Mouse (Mus musculus) intestine, embryonic 15.5 days (tissue): ENCODE measurements around the gene Pelo. TPM values are rescaled to one million over a fixed set of nuclear protein-coding genes. Genes with fewer than 3 reads are reported as not detected.

Experiments
- ATAC-seq: fragments of 200-750 bp; cut with Nextera tagmentation; 2 replicates; pipeline ENCODE4 v1.8.0; 2017; ENCODE audit warnings: moderate TSS enrichment, moderate library complexity
- H3K27ac ChIP-seq: fragments of 300-500 bp; sonication (generic); 2 replicates; pipeline ENCODE4 v1.5.1; 2015; ENCODE audit warnings: mild to moderate bottlenecking, inconsistent platforms
- H3K27me3 ChIP-seq: fragments of 300-500 bp; sonication (generic); replicated peaks from 2 replicates; pipeline ENCODE4 v1.6.1; 2015; ENCODE audit warnings: inconsistent platforms
- H3K36me3 ChIP-seq: fragments of 300-500 bp; sonication (generic); 2 replicates; pipeline ENCODE4 v1.6.1; 2015; ENCODE audit warnings: inconsistent platforms
- H3K4me1 ChIP-seq: fragments of 300-500 bp; sonication (generic); replicated peaks from 2 replicates; pipeline ENCODE4 v1.6.1; 2015; ENCODE audit warnings: inconsistent platforms
- H3K4me2 ChIP-seq: fragments of 300-500 bp; sonication (generic); replicated peaks from 2 replicates; pipeline ENCODE4 v1.6.1; 2015; ENCODE audit warnings: mild to moderate bottlenecking, inconsistent platforms
- H3K4me3 ChIP-seq: fragments of 300-500 bp; sonication (generic); replicated peaks from 2 replicates; pipeline ENCODE4 v1.5.1; 2015; ENCODE audit warnings: inconsistent platforms
- H3K9ac ChIP-seq: fragments of 300-500 bp; sonication (generic); 2 replicates; pipeline ENCODE4 v1.6.1; 2015; ENCODE audit warnings: inconsistent platforms
- H3K9me3 ChIP-seq: fragments of 300-500 bp; sonication (generic); 2 replicates; pipeline ENCODE4 v1.6.1; 2016; ENCODE audit warnings: inconsistent platforms
- WGBS: fragments of 180-500 bp; shearing (Covaris S2); methylation state at CpG from one replicate; pipeline ENCODE4 v1.1.7; 2015; 5-methylcytosine and 5-hydroxymethylcytosine counted together
- polyA plus RNA-seq: library from polyadenylated mRNA; unstranded; fragments of >200 nt; fragmentation: Nextera tagmentation; extraction: Ambion mirVana; gene quantifications from 2 replicates; pipeline ENCODE4 v1.2.1, GENCODE M21; 2015

Gene Pelo
- polyA plus RNA-seq, 1 experiment from 2014 or later = 6.0 TPM

- WGBS = 73% methylated on average over 3 of the region's 3 CpGs
- Histone ChIP-seq H3K36me3 (peaks cover 6% of the 10 kb centered on the region; the same call in 1 of the 2 replicates), H3K4me3 (no peak overlapping the region), H3K9ac (no peak overlapping the region), H3K4me1 (peaks cover 16% of the 10 kb centered on the region), H3K9me3 (no peaks in the 10 kb centered on the region), H3K27ac (peak overlapping the region; percentile 83; the same call in 1 of the 2 replicates), H3K4me2 (peak overlapping the region; percentile 94; the same call in 1 of the 2 replicates), H3K27me3 (no peaks in the 10 kb centered on the region)
- no peak for ATAC-seq
Observed at GRCm38 (mm10) chr13:115091511-115091910, 1.5 kb upstream of the Pelo start.

- H3K27ac ChIP-seq = peak overlapping the region; percentile 83
- WGBS = 41% methylated on average over 9 of the region's 9 CpGs
- no peaks in the 10 kb centered on the region for H3K27me3 ChIP-seq
- peaks cover 14% of the 10 kb centered on the region for H3K4me1 ChIP-seq
- H3K4me2 ChIP-seq = peak overlapping the region; percentile 94
- no peak for ATAC-seq
- no peaks in the 10 kb centered on the region for H3K9me3 ChIP-seq
- H3K36me3 ChIP-seq = peaks cover 6% of the 10 kb centered on the region; the same call in 1 of the 2 replicates
- no peak overlapping the region for H3K9ac ChIP-seq
- peak overlapping the region; percentile 58 for H3K4me3 ChIP-seq
Observed at GRCm38 (mm10) chr13:115090977-115091445, 1.0 kb upstream of the Pelo start.

GRCm38 (mm10) chr13:115089395-115090025, 476 bp downstream of the Pelo start:
- peak overlapping the region; percentile 68 for H3K9ac ChIP-seq
- peak overlapping the region; percentile 58 for H3K4me3 ChIP-seq
- peak overlapping the region; percentile 83 for H3K27ac ChIP-seq
- 7% methylated on average over 35 of the region's 35 CpGs for WGBS
- peak; percentile 69 for ATAC-seq
- H3K4me1 ChIP-seq = peaks cover 14% of the 10 kb centered on the region
- H3K36me3 ChIP-seq = peaks cover 6% of the 10 kb centered on the region; the same call in 1 of the 2 replicates
- H3K9me3 ChIP-seq = no peaks in the 10 kb centered on the region
- peak overlapping the region; percentile 94 for H3K4me2 ChIP-seq
- H3K27me3 ChIP-seq = no peaks in the 10 kb centered on the region

- peaks cover 14% of the 10 kb centered on the region for H3K4me1 ChIP-seq
- no peaks in the 10 kb centered on the region for H3K9me3 ChIP-seq
- H3K4me2 ChIP-seq = peak overlapping the region; percentile 94
- 47% methylated on average over 11 of the region's 11 CpGs for WGBS
- no peak overlapping the region for H3K27ac ChIP-seq
- peak overlapping the region; percentile 58 for H3K4me3 ChIP-seq
- no peaks in the 10 kb centered on the region for H3K27me3 ChIP-seq
- ATAC-seq = no peak
- H3K9ac ChIP-seq = peak overlapping the region; percentile 68
- peaks cover 6% of the 10 kb centered on the region; the same call in 1 of the 2 replicates for H3K36me3 ChIP-seq
Observed at GRCm38 (mm10) chr13:115089020-115089394, 979 bp downstream of the Pelo start.

GRCm38 (mm10) chr13:115085974-115086373, 4.0 kb downstream of the Pelo start:
- no peak overlapping the region for H3K27ac ChIP-seq
- H3K9me3 ChIP-seq = no peaks in the 10 kb centered on the region
- H3K4me3 ChIP-seq = no peak overlapping the region
- no peak overlapping the region for H3K4me2 ChIP-seq
- H3K36me3 ChIP-seq = peaks cover 6% of the 10 kb centered on the region; the same call in 1 of the 2 replicates
- WGBS = 70% methylated on average over 6 of the region's 6 CpGs
- peaks cover 11% of the 10 kb centered on the region for H3K4me1 ChIP-seq
- H3K9ac ChIP-seq = no peak overlapping the region
- ATAC-seq = no peak
- no peaks in the 10 kb centered on the region for H3K27me3 ChIP-seq

- Histone ChIP-seq H3K27me3 (no peaks in the 10 kb centered on the region), H3K9me3 (no peaks in the 10 kb centered on the region), H3K36me3 (no peaks in the 10 kb centered on the region), H3K4me1 (no peaks in the 10 kb centered on the region), H3K4me2 (no peak overlapping the region), H3K9ac (no peak overlapping the region), H3K27ac (no peak overlapping the region), H3K4me3 (no peak overlapping the region)
- 51% methylated on average over 7 of the region's 7 CpGs for WGBS
- ATAC-seq = no peak
Observed at GRCm38 (mm10) chr13:115082339-115082738, 7.6 kb downstream of the Pelo start.

- Histone ChIP-seq H3K4me1 (no peaks in the 10 kb centered on the region), H3K27me3 (no peaks in the 10 kb centered on the region), H3K9ac (no peak overlapping the region), H3K36me3 (no peaks in the 10 kb centered on the region), H3K4me2 (no peak overlapping the region), H3K27ac (no peak overlapping the region), H3K9me3 (no peaks in the 10 kb centered on the region), H3K4me3 (no peak overlapping the region)
- 85% methylated on average over 3 of the region's 3 CpGs for WGBS
- no peak for ATAC-seq
Observed at GRCm38 (mm10) chr13:115079996-115080585, 9.9 kb downstream of the Pelo start.

- no peak for ATAC-seq
Observed at GRCm38 (mm10) chr13:115078997-115079685, 10.8 kb downstream of the Pelo start.

GRCm38 (mm10) chr13:115077346-115078134, 12.4 kb downstream of the Pelo start:
- no peak overlapping the region for H3K9ac ChIP-seq
- H3K27ac ChIP-seq = no peak overlapping the region
- no peak overlapping the region for H3K4me3 ChIP-seq
- 79% methylated on average over 9 of the region's 9 CpGs for WGBS
- H3K4me1 ChIP-seq = no peaks in the 10 kb centered on the region
- ATAC-seq = no peak
- H3K9me3 ChIP-seq = no peaks in the 10 kb centered on the region
- no peak overlapping the region for H3K4me2 ChIP-seq
- H3K36me3 ChIP-seq = no peaks in the 10 kb centered on the region
- H3K27me3 ChIP-seq = no peaks in the 10 kb centered on the region

More at GRCm38 (mm10) chr13:115078997-115079685, 10.8 kb downstream of the Pelo start:
- Histone ChIP-seq H3K9ac (no peak overlapping the region), H3K4me1 (no peaks in the 10 kb centered on the region), H3K27ac (no peak overlapping the region), H3K4me3 (no peak overlapping the region), H3K27me3 (no peaks in the 10 kb centered on the region), H3K36me3 (no peaks in the 10 kb centered on the region), H3K4me2 (no peak overlapping the region), H3K9me3 (no peaks in the 10 kb centered on the region)
- 80% methylated on average over 6 of the region's 6 CpGs for WGBS

GRCm38 (mm10) chr13:115072386-115072785, 17.6 kb downstream of the Pelo start:
- ATAC-seq = peak; percentile 51; the same call in 1 of the 2 replicates
- Histone ChIP-seq H3K36me3 (no peaks in the 10 kb centered on the region), H3K27me3 (no peaks in the 10 kb centered on the region), H3K9me3 (no peaks in the 10 kb centered on the region), H3K27ac (no peak overlapping the region), H3K4me3 (no peak overlapping the region), H3K4me2 (no peak overlapping the region), H3K4me1 (no peaks in the 10 kb centered on the region), H3K9ac (no peak overlapping the region)
- WGBS = 54% methylated on average over 6 of the region's 6 CpGs

- H3K4me1 ChIP-seq = no peaks in the 10 kb centered on the region
Observed at GRCm38 (mm10) chr13:115071431-115071830, 18.6 kb downstream of the Pelo start.

GRCm38 (mm10) chr13:115067968-115068330, 22.0 kb downstream of the Pelo start:
- Histone ChIP-seq H3K4me2 (no peak overlapping the region), H3K9me3 (no peaks in the 10 kb centered on the region), H3K27me3 (no peaks in the 10 kb centered on the region), H3K4me3 (no peak overlapping the region), H3K27ac (no peak overlapping the region), H3K36me3 (no peaks in the 10 kb centered on the region), H3K4me1 (no peaks in the 10 kb centered on the region), H3K9ac (no peak overlapping the region)
- ATAC-seq = no peak
- WGBS = 86% methylated on average over 1 of the region's 1 CpGs

More at GRCm38 (mm10) chr13:115071431-115071830, 18.6 kb downstream of the Pelo start:
- Histone ChIP-seq H3K27ac (no peak overlapping the region), H3K36me3 (no peaks in the 10 kb centered on the region), H3K9ac (no peak overlapping the region), H3K4me2 (no peak overlapping the region), H3K27me3 (no peaks in the 10 kb centered on the region), H3K4me3 (no peak overlapping the region), H3K9me3 (no peaks in the 10 kb centered on the region)
- 78% methylated on average over 3 of the region's 3 CpGs for WGBS
- no peak for ATAC-seq
